Mouse (Mus musculus) myocyte (in vitro differentiated cells): ENCODE results near the gene Fcnb. TPM values are rescaled to one million over a fixed set of nuclear protein-coding genes. Genes with fewer than 3 reads are reported as not detected.

ENCODE experiments used
- H3K27me3 ChIP-seq: one replicate; pipeline ENCODE4 v1.6.1; 2011; ENCODE audit not compliant: control insufficient read depth, insufficient read depth, insufficient read length
- H3K36me3 ChIP-seq: one replicate; pipeline ENCODE4 v1.6.1; 2011; ENCODE audit not compliant: control insufficient read depth, insufficient read depth
- H3K4me2 ChIP-seq: one replicate; pipeline ENCODE4 v1.6.1; 2011; ENCODE audit warnings: low read depth, control low read depth
- H3K4me3 ChIP-seq: one replicate; pipeline ENCODE4 v1.5.1; 2011; ENCODE audit warnings: mild to moderate bottlenecking, control low read depth, moderate library complexity
- H3K79me2 ChIP-seq: one replicate; pipeline ENCODE4 v1.6.1; 2011; ENCODE audit not compliant: control insufficient read depth, insufficient read depth
- H3ac ChIP-seq: one replicate; pipeline ENCODE4 v1.6.1; 2011; ENCODE audit not compliant: control insufficient read depth, insufficient read length
- CEBPB ChIP-seq: IDR thresholded peaks from 2 replicates; pipeline ENCODE4 v1.6.1; 2011; ENCODE audit warnings: mild to moderate bottlenecking, moderate library complexity; ENCODE audit not compliant: poor library complexity, insufficient read depth, severe bottlenecking
- E2F4 ChIP-seq: IDR thresholded peaks from one replicate; pipeline ENCODE4 v1.6.1; 2011; ENCODE audit warnings: mild to moderate bottlenecking, control low read depth, moderate library complexity; ENCODE audit not compliant: insufficient read depth
- MAX ChIP-seq: IDR thresholded peaks from one replicate; pipeline ENCODE4 v1.6.1; 2011; ENCODE audit warnings: low read depth, mild to moderate bottlenecking, control low read depth
- MYOD1 ChIP-seq, 3 experiments: IDR thresholded peaks; one replicate each; pipeline ENCODE4 v1.6.1; 2011; ENCODE audit warnings: control low read depth in 2 of 3, low read depth in 2 of 3, mild to moderate bottlenecking in 2 of 3, moderate library complexity in 1 of 3; ENCODE audit not compliant: insufficient read length in 2 of 3, control insufficient read depth in 1 of 3
- MYOG ChIP-seq, 3 experiments: IDR thresholded peaks; one replicate each; pipeline ENCODE4 v1.6.1; 2011; ENCODE audit warnings: control low read depth in 2 of 3, low read depth in 2 of 3, mild to moderate bottlenecking in 2 of 3; ENCODE audit not compliant: insufficient read length in 2 of 3, control insufficient read depth in 1 of 3, insufficient read depth in 1 of 3
- POLR2A ChIP-seq: IDR thresholded peaks from one replicate; pipeline ENCODE4 v1.6.1; 2011; ENCODE audit warnings: low read depth, mild to moderate bottlenecking, control low read depth, moderate library complexity; ENCODE audit not compliant: insufficient read length
- POLR2AphosphoS2 ChIP-seq: IDR thresholded peaks from one replicate; pipeline ENCODE4 v1.6.1; 2011; ENCODE audit warnings: low read depth, control low read depth; ENCODE audit not compliant: insufficient read length
- REST ChIP-seq: IDR thresholded peaks from one replicate; pipeline ENCODE4 v1.6.1; 2011; ENCODE audit warnings: mild to moderate bottlenecking, control low read depth, moderate library complexity; ENCODE audit not compliant: insufficient read depth, insufficient read length
- SRF ChIP-seq: IDR thresholded peaks from one replicate; pipeline ENCODE4 v1.6.1; 2011; ENCODE audit warnings: low read depth; ENCODE audit not compliant: control insufficient read depth, insufficient read length
- TCF12 ChIP-seq: IDR thresholded peaks from one replicate; pipeline ENCODE4 v1.6.1; 2011; ENCODE audit warnings: mild to moderate bottlenecking, control low read depth; ENCODE audit not compliant: poor library complexity, insufficient read depth, severe bottlenecking
- TCF3 ChIP-seq: IDR thresholded peaks from one replicate; pipeline ENCODE4 v1.6.1; 2011; ENCODE audit warnings: low read depth, control low read depth; ENCODE audit not compliant: insufficient read length
- USF1 ChIP-seq: IDR thresholded peaks from one replicate; pipeline ENCODE4 v1.6.1; 2011; ENCODE audit warnings: low read depth, mild to moderate bottlenecking, control low read depth, moderate library complexity
- polyA plus RNA-seq: library from polyadenylated mRNA; unstranded; fragments of >200 nt; fragmentation: generic; extraction: Trizol; gene quantifications from one replicate; pipeline ENCODE4 v1.2.1, GENCODE M21; 2012; ENCODE audit warnings: missing spikeins

Fcnb gene
- polyA plus RNA-seq, 1 experiment, result not detected

- H3K4me2 ChIP-seq, result no peak overlapping the region
- H3K79me2 ChIP-seq, result no peaks in the 10 kb centered on the region
- no peaks in the 10 kb centered on the region for H3K36me3 ChIP-seq
- H3K27me3 ChIP-seq, result peaks cover 18% of the 10 kb centered on the region
- no peak overlapping the region for H3ac ChIP-seq
- no peak overlapping the region for H3K4me3 ChIP-seq
- TF ChIP-seq MAX (no peak), POLR2AphosphoS2 (no peak), MYOG (IDR thresholded peaks at IDR 0.05; ENCODE audit: control insufficient read depth in 1 of 3, insufficient read depth in 1 of 3, insufficient read length in 2 of 3, low read depth in 2 of 3) (no peak), REST (no peak), SRF (no peak), USF1 (no peak), CEBPB (no peak), MYOD1 (IDR thresholded peaks at IDR 0.05; ENCODE audit: control insufficient read depth in 1 of 3, insufficient read length in 2 of 3, low read depth in 2 of 3) (no peak)
These were observed 21.3 kb upstream of the Fcnb start for GRCm38 (mm10) chr2:28106002-28106401.

GRCm38 (mm10) chr2:28103653-28104052 is 19.0 kb upstream of the Fcnb start:
- Histone ChIP-seq H3K79me2 (no peaks in the 10 kb centered on the region), H3K4me2 (no peak overlapping the region), H3K36me3 (no peaks in the 10 kb centered on the region), H3K4me3 (no peak overlapping the region), H3K27me3 (peaks cover 24% of the 10 kb centered on the region), H3ac (no peak overlapping the region)
- no peak for TF ChIP-seq MYOD1 (IDR thresholded peaks at IDR 0.05; ENCODE audit: control insufficient read depth in 1 of 3, insufficient read length in 2 of 3, low read depth in 2 of 3)
- TF ChIP-seq E2F4, result no peak
- no peak for TF ChIP-seq TCF12
- no peak for TF ChIP-seq TCF3
- TF ChIP-seq CEBPB, result no peak
- TF ChIP-seq USF1, result no peak
- no peak for TF ChIP-seq REST
- TF ChIP-seq SRF, result no peak
- TF ChIP-seq MAX, result no peak
- TF ChIP-seq POLR2AphosphoS2, result no peak
- no peak for TF ChIP-seq MYOG (IDR thresholded peaks at IDR 0.05; ENCODE audit: control insufficient read depth in 1 of 3, insufficient read depth in 1 of 3, insufficient read length in 2 of 3, low read depth in 2 of 3)
- TF ChIP-seq POLR2A, result no peak

GRCm38 (mm10) chr2:28101892-28102291 is 17.2 kb upstream of the Fcnb start:
- no peak for TF ChIP-seq POLR2A
- TF ChIP-seq REST, result no peak
- TF ChIP-seq USF1, result no peak
- no peak for TF ChIP-seq TCF12
- TF ChIP-seq SRF, result no peak
- TF ChIP-seq TCF3, result no peak
- TF ChIP-seq MYOG (IDR thresholded peaks at IDR 0.05; ENCODE audit: control insufficient read depth in 1 of 3, insufficient read depth in 1 of 3, insufficient read length in 2 of 3, low read depth in 2 of 3), result no peak
- Histone ChIP-seq H3K27me3 (peaks cover 31% of the 10 kb centered on the region), H3K4me2 (no peak overlapping the region)

GRCm38 (mm10) chr2:28100796-28101483 is 16.3 kb upstream of the Fcnb start:
- Histone ChIP-seq H3K4me3 (no peak overlapping the region), H3ac (no peak overlapping the region), H3K27me3 (peaks cover 36% of the 10 kb centered on the region), H3K4me2 (no peak overlapping the region), H3K79me2 (no peaks in the 10 kb centered on the region), H3K36me3 (no peaks in the 10 kb centered on the region)
- TF ChIP-seq E2F4, result no peak
- TF ChIP-seq TCF12, result no peak
- no peak for TF ChIP-seq USF1
- no peak for TF ChIP-seq MYOG (IDR thresholded peaks at IDR 0.05; ENCODE audit: control insufficient read depth in 1 of 3, insufficient read depth in 1 of 3, insufficient read length in 2 of 3, low read depth in 2 of 3)
- no peak for TF ChIP-seq SRF
- TF ChIP-seq POLR2A, result no peak
- no peak for TF ChIP-seq CEBPB
- no peak for TF ChIP-seq POLR2AphosphoS2
- TF ChIP-seq MAX, result no peak
- TF ChIP-seq MYOD1 (IDR thresholded peaks at IDR 0.05; ENCODE audit: control insufficient read depth in 1 of 3, insufficient read length in 2 of 3, low read depth in 2 of 3), result no peak
- TF ChIP-seq REST, result no peak
- TF ChIP-seq TCF3, result no peak

More at GRCm38 (mm10) chr2:28101892-28102291, 17.2 kb upstream of the Fcnb start:
- no peak overlapping the region for H3ac ChIP-seq
- H3K36me3 ChIP-seq, result no peaks in the 10 kb centered on the region
- no peak overlapping the region for H3K4me3 ChIP-seq
- no peaks in the 10 kb centered on the region for H3K79me2 ChIP-seq
